Mouse (Mus musculus) kidney, postnatal 0 days (tissue): Measurements from ENCODE around the gene Fcgbp. TPM values are rescaled to one million over a fixed set of nuclear protein-coding genes. Genes with fewer than 3 reads are reported as not detected.
A peak's percentile ranks its signal among the peaks of the same experiment; 100 is the strongest.
"Not testable (repeated sequence)": the region's sequence is repeated elsewhere in the genome, so short reads cannot be mapped to it uniquely, and the experiment has no call there.

Experiments used
- ATAC-seq: fragments of 200-750 bp; cut with Nextera tagmentation; replicated peaks from 2 replicates; pipeline ENCODE4 v1.8.0; 2017; ENCODE audit warnings: low read depth, moderate number of reproducible peaks, moderate TSS enrichment, moderate library complexity; ENCODE audit not compliant: low FRiP score
- DNase-seq: peaks from one replicate; pipeline ENCODE4 v3.0.0-alpha.2; 2016; ENCODE audit warnings: low spot score
- H3K27ac ChIP-seq: fragments of 300-500 bp; sonication (generic); 2 replicates; pipeline ENCODE4 v1.5.1; 2014; ENCODE audit warnings: mild to moderate bottlenecking
- H3K27me3 ChIP-seq: fragments of 300-500 bp; sonication (generic); 2 replicates; pipeline ENCODE4 v1.6.1; 2014; ENCODE audit warnings: low read length, mixed read lengths; ENCODE audit not compliant: insufficient read depth
- H3K36me3 ChIP-seq: fragments of 300-500 bp; sonication (generic); 2 replicates; pipeline ENCODE4 v1.6.1; 2014; ENCODE audit warnings: low read length, mixed read lengths; ENCODE audit not compliant: insufficient read depth
- H3K4me1 ChIP-seq: fragments of 300-500 bp; sonication (generic); replicated peaks from 2 replicates; pipeline ENCODE4 v1.6.1; 2014; ENCODE audit warnings: antibody characterized with exemption, low read length, mixed read lengths; ENCODE audit not compliant: insufficient read depth
- H3K4me2 ChIP-seq: fragments of 300-500 bp; sonication (generic); 2 replicates; pipeline ENCODE4 v1.6.1; 2014; ENCODE audit warnings: mild to moderate bottlenecking, low read length, moderate library complexity, mixed read lengths
- H3K4me3 ChIP-seq: fragments of 300-500 bp; sonication (generic); replicated peaks from 2 replicates; pipeline ENCODE4 v1.5.1; 2014; ENCODE audit warnings: low read depth, low read length
- H3K9ac ChIP-seq: fragments of 300-500 bp; sonication (generic); 2 replicates; pipeline ENCODE4 v1.6.1; 2014; ENCODE audit warnings: low read depth, low read length
- H3K9me3 ChIP-seq: fragments of 300-500 bp; sonication (generic); replicated peaks from 2 replicates; pipeline ENCODE4 v1.6.1; 2016; ENCODE audit warnings: low read length, inconsistent platforms, mixed read lengths
- CTCF ChIP-seq: IDR thresholded peaks from 2 replicates; pipeline ENCODE4 v1.5.1; 2016; ENCODE audit warnings: antibody characterized with exemption, low read depth, mild to moderate bottlenecking, moderate library complexity
- WGBS: fragments of 180-500 bp; shearing (Covaris S2); extraction: QIAGEN DNeasy Blood & Tissue Kit; methylation state at CpG from one replicate; pipeline ENCODE4 v1.1.7; 2014; 5-methylcytosine and 5-hydroxymethylcytosine counted together
- polyA plus RNA-seq: library from polyadenylated mRNA; unstranded; fragments of >200 nt; fragmentation: Nextera tagmentation; extraction: Ambion mirVana; gene quantifications from 2 replicates; pipeline ENCODE4 v1.2.1, GENCODE M21; 2015

Gene Fcgbp
- polyA plus RNA-seq, 1 experiment from 2014 or later: 0.92 TPM

DNA sequence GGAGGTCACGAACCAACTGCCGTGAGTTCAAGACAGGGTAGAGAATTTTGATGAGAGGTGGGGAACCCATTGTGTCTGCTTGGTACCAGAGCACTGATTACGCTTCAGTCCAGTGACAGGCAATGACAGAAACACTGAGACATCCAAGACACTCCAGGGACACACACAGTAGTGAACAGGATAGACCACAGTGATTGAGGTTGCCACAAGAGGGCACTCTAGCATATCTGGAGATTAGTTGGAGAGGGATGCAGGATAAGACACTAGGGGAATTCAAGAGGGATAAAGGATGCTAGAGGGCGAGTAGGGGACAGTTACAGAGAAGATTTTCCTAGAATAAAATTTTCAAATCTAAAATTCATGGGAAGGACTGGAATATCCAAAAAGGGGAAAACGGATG lies 66.6 kb downstream of the Fcgbp start:
- H3K27ac ChIP-seq: no peak overlapping the region
- H3K4me2 ChIP-seq: no peak overlapping the region
- H3K27me3 ChIP-seq: no peaks in the 10 kb centered on the region
- WGBS: 58% methylated on average over 5 of the region's 5 CpGs
- H3K4me3 ChIP-seq: no peak overlapping the region
- no peaks in the 10 kb centered on the region for H3K36me3 ChIP-seq
- ATAC-seq (no peak), DNase-seq (peak; percentile 76)
- H3K9me3 ChIP-seq: no peaks in the 10 kb centered on the region
- H3K4me1 ChIP-seq: no peaks in the 10 kb centered on the region
- H3K9ac ChIP-seq: no peak overlapping the region
- TF ChIP-seq CTCF: peak; percentile 74

GRCm38 (mm10) chr7:28148263-28148662 lies 77.2 kb downstream of the Fcgbp start:
- ATAC-seq: peak; percentile 59; the same call in 1 of the 2 replicates
- WGBS: 21% methylated on average over 3 of the region's 3 CpGs

DNA sequence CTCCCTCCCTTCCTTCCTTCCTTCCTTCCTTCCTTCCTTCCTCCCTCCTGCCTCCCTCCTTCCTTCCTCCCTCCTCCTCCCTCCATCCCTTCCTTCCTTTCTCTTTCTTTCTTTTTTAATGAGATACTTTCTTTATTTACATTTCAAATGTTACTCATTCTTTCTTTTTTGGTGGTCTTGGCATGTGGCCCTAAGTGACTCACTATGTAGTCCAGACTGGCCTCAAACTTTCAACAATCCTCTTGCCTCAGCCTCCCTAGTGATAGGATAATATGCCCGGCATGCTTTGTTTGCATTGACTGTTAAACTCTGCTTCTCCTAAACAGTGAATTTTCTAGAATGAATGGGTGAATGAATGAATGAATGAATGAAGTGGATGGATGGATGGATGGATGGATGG lies 78.8 kb downstream of the Fcgbp start:
- no peak overlapping the region for H3K27ac ChIP-seq
- TF ChIP-seq CTCF: no peak
- no peaks in the 10 kb centered on the region for H3K4me1 ChIP-seq
- H3K27me3 ChIP-seq: no peaks in the 10 kb centered on the region
- no peaks in the 10 kb centered on the region for H3K36me3 ChIP-seq
- WGBS: 83% methylated on average over 1 of the region's 1 CpGs
- ATAC-seq: no peak
- no peak overlapping the region for H3K4me3 ChIP-seq
- no peak for DNase-seq
- no peak overlapping the region for H3K4me2 ChIP-seq
- H3K9ac ChIP-seq: no peak overlapping the region
- H3K9me3 ChIP-seq: no peaks in the 10 kb centered on the region

More at GRCm38 (mm10) chr7:28148263-28148662, 77.2 kb downstream of the Fcgbp start:
- Histone ChIP-seq H3K4me3 (no peak overlapping the region), H3K4me1 (no peaks in the 10 kb centered on the region), H3K9me3 (0 out of 2 replicates have a peak, but pooled peaks cover 3% of the 10 kb centered on the region), H3K27ac (no peak overlapping the region), H3K36me3 (no peaks in the 10 kb centered on the region), H3K9ac (no peak overlapping the region), H3K27me3 (no peaks in the 10 kb centered on the region), H3K4me2 (no peak overlapping the region)
- TF ChIP-seq CTCF: peak; percentile 87
- DNase-seq: peak; percentile 70

DNA sequence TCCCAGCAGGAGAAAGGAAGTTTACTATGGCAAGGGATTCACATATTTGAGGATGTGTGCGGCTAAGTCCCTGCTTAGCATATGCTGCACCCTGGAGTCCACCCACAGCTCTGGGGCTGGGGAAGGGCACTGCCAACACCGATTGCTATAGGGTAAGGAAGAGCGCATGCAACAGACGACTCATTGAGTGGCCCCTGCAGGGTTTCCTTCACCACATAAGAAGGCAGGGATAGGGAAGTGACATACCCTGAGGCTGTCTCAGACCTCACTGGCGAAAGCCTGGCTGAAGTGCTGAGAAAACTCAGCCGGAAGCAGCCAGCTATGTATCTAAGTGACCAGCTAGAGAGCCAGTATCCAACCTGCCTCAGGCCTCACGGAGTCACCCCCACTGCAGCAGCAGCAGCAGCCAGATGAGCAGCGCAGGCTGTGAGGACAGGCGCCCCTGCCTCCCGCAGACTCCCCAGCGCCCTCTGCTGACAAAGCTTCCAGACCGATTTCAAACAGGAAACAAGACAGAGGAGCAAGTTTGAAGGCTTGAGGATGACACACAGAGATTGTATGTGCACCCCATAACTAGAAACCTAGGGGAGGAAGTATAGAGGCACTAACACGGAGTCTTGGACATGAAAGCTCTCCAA lies 80.7 kb downstream of the Fcgbp start:
- Histone ChIP-seq H3K4me2 (no peak overlapping the region), H3K9me3 (no peaks in the 10 kb centered on the region), H3K9ac (no peak overlapping the region), H3K4me3 (no peak overlapping the region), H3K4me1 (no peaks in the 10 kb centered on the region), H3K27me3 (no peaks in the 10 kb centered on the region), H3K36me3 (no peaks in the 10 kb centered on the region), H3K27ac (no peak overlapping the region)
- peak; percentile 40 for DNase-seq
- peak; percentile 72 for TF ChIP-seq CTCF
- ATAC-seq: no peak
- 21% methylated on average over 13 of the region's 13 CpGs for WGBS

DNA sequence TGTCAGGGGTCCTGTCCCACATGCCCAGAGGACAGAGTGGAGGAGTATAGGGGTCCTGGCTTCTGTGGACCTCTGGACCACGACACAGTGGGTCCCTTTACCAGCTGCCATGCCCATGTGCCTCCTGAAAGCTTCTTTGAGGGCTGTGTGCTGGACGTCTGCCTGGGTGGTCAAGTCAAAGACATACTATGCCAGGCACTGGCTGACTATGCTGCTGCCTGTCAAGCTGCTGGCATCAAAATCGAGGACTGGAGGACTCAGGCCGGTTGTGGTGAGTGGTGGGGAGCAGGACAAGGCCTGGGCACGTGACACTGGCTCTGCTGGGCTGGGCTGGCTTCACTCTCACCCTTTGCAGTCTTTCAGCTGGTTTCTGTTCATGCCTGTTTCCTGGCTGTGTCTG lies 82.6 kb downstream of the Fcgbp start:
- H3K36me3 ChIP-seq: not testable (repeated sequence)

DNA sequence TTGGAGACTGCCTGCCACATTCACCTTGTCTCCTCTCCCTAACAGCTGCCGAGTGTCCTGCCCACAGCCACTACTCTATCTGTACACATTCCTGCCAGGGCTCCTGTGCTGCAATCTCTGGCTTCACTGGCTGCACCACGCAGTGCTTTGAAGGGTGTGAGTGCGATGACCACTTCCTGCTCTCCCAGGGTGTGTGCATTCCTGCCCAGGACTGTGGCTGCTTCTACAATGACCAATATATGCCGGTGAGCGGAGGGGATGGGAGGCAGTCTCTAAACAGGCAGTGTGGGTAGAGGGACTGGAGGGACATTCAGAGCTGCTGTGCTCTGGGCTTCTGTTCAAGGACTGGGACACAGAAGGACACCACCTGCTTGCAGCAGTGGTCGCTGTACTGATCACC lies 88.3 kb downstream of the Fcgbp start:
- no peak for DNase-seq
- 46% methylated on average over 6 of the region's 6 CpGs for WGBS
- Histone ChIP-seq H3K4me1 (no peaks in the 10 kb centered on the region), H3K9me3 (no peaks in the 10 kb centered on the region), H3K9ac (no peak overlapping the region), H3K27ac (no peak overlapping the region), H3K27me3 (no peaks in the 10 kb centered on the region), H3K36me3 (no peaks in the 10 kb centered on the region), H3K4me3 (no peak overlapping the region), H3K4me2 (no peak overlapping the region)
- TF ChIP-seq CTCF: no peak
- no peak; the same call in 1 of the 2 replicates for ATAC-seq

More for the DNA sequence above, 82.6 kb downstream of the Fcgbp start:
- 36% methylated on average over 4 of the region's 5 CpGs for WGBS
- H3K4me1 ChIP-seq, H3K27me3 ChIP-seq, H3K9ac ChIP-seq, H3K27ac ChIP-seq, H3K4me3 ChIP-seq, H3K4me2 ChIP-seq, H3K9me3 ChIP-seq, ATAC-seq, DNase-seq: not testable (repeated sequence)

GRCm38 (mm10) chr7:28159893-28160292 lies 88.9 kb downstream of the Fcgbp start:
- Histone ChIP-seq H3K27ac (no peak overlapping the region), H3K4me1 (no peaks in the 10 kb centered on the region), H3K9me3 (no peaks in the 10 kb centered on the region), H3K4me3 (no peak overlapping the region), H3K27me3 (no peaks in the 10 kb centered on the region), H3K4me2 (no peak overlapping the region), H3K9ac (no peak overlapping the region), H3K36me3 (no peaks in the 10 kb centered on the region)
- no peak for DNase-seq
- no peak for TF ChIP-seq CTCF
- no peak for ATAC-seq
- 81% methylated on average over 3 of the region's 3 CpGs for WGBS
